Mouse (Mus musculus) right cerebral cortex, postnatal 10 days (tissue): ENCODE measurements around the gene Zbtb9.
A peak's percentile ranks its signal among the peaks of the same experiment; 100 is the strongest.
"Not testable (repeated sequence)": the region's sequence is repeated elsewhere in the genome, so short reads cannot be mapped to it uniquely, and the experiment has no call there.

Experiments used
- DNase-seq, 2 experiments: peaks; one replicate each; pipeline ENCODE4 v3.0.0; 2021; ENCODE audit warnings: low spot score in 2 of 2

Gene Zbtb9

DNA sequence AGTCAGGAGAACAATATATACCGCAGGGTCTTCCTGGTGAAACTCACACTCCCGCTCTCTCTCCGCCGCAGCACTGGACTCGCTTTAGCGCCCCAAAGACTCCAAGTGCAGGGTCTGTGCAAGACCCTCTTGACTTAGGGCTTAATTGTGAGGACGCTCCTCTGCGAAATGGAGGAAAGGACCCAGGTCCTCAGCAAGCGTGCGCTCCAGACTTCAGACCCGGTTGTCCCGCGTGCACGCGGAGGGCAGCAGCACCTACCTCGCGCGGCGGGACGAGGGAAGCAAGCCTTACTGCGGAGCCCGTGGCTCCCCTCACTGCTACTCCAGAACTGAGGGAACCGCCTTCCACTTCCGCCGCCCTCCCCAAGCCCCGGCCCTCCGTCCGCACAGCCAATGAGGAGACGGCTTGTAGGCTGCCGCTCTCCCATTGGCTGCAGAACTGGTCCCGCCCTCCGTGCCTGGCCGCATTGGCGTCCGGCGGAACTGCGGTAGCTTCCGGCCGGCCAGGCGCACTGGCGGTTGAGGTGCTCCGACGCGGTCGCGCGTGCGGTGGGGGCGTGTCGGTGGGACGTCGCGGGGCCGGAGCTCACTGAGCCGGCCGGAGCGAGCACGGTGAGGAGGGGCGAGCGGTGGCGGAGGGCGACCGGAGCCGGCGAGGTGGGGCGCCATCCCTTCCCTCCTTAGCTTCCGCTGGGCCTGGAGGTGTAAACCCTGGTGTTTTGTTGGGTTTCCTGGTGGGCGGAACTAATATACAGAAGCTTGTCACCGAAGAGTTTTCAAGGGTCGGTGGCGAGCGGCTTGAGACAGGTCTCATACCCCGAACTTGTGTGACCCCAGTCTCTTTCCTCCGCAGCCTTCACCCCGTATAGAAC, at the start of gene Zbtb9:
Gene Zbtb9, plus strand, starts transcription at position 465 of the 872 bp plus-strand sequence.
- peak; percentile 98 for DNase-seq

DNA sequence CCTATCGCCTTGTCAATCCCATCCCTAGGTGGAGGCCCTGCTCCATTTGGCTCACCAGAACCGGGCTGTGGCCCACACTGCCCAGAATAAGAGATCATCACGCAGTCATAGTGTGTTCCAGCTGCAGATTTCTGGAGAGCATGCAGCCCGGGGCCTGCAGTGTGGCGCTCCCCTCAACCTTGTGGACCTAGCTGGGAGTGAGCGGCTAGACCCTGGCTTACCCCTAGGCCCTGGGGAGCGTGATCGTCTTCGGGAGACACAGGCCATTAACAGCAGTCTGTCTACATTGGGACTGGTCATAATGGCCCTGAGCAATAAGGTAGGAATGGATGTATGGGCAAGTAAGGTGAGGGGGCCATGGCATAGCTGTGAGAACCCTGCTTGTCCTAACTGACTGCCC, 47.6 kb upstream of the Zbtb9 start:
- not testable (repeated sequence) for DNase-seq

DNA sequence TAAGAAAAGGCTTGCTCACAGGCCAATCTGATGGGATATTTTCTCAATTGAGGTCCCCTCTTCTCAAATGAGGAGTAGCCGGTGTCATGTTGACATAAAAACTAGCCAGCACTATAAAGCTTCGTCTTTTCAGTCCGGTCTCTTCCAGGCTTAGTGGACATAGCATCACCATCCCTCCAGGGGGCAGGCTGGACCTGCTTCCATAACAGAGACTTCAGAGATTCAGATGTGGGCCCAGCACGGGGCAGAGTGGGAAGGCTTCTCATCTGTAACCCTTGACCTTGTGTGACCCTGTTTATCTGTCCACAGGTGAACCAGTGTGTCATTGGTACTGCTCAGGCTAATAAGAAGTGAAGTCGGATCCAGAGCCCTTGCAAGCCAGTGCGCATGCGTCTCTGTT, 41.2 kb upstream of the Zbtb9 start:
- DNase-seq, result peak; percentile 71 to 72

DNA sequence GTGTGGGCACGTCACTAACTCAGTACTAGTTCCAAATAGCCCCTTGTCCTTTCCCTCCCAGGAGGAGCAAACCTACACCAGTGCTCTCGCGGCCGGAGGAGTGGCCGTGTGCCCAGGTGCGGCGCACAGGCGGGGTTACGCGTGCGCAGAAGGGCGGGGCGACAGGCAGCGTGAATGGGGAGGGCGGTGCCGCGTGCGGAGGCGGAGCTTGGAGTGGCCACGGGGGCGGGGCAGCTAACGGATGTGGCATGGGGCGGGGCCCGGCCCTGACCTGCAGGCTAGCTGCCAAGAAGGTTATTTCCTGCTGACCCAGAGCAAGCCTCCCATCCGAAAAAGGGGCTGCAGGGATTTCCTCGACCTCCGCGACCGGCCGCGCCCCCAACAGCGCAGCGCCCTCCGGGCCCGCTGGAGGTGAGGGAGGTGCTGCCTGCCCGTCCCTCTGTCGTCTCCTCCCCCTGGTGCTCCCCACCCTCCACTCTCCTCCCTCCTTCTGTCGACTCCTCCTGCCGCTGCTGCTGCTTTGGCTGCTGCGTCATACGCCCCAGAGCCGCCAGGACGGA, 40.0 kb upstream of the Zbtb9 start, which contains the start of gene Phf1:
Gene Phf1, plus strand, starts transcription at position 214 of the 560 bp plus-strand sequence.
- peak; percentile 95 for DNase-seq

DNA sequence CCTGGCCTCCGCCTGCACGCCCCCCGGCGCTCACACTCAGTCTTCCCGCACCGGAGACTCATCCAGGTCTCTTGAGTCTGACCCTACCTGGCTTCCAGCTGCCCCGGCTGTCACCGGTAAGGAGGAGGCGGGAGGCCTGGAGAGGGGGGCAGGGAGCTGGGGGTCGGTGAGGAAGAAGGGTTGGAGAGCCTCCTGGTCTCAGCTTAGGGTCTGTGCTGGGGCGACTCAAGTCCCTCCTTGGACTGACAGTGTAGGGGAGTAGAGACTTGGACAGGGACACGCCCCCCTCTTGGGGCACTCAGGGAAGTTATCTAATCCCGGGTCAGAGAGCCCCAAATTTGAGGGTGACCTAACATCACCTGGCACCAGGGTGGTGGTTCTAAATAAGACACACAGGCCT, 39.5 kb upstream of the Zbtb9 start:
- DNase-seq, result peak in 1 of 2 experiments; percentile 41

DNA sequence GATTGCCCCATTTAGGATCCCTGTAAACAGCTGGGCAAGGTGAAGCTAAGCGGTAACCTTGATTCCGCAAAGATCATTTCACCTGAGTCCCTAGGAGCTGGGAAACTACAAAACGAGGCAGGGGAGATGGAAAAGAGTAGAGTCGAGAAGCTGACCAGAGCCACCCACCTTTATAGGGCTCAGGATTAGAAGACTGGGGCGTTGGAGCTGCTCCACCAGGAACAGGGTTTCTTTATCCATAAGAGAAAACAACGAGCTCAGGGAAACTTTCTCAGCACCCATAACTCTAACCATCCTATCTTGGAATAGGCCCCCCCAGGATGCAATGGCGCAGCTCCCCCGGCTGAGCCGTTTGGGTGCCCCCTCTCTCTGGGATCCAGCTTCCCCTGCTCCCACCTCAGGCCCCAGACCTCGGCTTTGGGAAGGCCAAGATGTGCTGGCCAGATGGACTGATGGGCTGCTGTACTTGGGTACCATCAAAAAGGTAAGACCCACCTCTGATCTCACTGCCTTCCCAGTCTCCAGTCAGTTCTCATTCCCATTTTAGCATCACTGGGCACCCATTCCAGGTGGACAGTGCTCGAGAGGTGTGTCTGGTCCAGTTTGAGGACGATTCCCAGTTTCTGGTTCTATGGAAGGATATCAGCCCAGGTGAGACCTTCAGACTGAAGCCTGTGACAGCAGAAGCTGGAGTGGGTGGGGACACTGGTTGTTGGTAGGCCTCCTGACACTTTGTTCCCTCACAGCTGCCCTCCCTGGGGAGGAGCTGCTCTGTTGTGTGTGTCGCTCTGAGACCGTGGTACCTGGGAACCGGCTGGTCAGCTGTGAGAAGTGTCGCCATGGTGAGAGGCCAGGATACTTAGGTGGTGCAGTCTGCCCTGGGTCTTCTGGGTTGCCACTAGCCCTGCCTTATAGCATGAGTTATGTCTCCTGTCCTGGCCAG, 38.8 kb upstream of the Zbtb9 start:
- DNase-seq, result no peak

DNA sequence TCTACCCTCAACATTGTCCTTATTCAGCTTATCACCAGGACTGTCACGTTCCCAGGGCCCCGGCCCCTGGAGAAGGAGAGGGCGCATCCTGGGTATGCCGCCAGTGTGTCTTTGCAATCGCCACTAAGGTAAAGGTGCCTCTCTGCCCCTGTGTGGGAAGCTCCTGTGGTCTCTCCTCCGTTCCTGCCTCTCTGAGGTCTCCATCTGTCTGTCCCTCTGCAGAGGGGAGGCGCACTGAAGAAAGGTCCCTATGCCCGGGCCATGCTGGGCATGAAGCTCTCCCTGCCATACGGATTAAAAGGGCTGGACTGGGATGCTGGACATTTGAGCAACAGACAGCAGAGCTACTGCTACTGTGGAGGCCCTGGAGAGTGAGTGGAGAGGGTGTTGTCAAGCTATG, 37.9 kb upstream of the Zbtb9 start:
- peak in 1 of 2 experiments; percentile 32 for DNase-seq

DNA sequence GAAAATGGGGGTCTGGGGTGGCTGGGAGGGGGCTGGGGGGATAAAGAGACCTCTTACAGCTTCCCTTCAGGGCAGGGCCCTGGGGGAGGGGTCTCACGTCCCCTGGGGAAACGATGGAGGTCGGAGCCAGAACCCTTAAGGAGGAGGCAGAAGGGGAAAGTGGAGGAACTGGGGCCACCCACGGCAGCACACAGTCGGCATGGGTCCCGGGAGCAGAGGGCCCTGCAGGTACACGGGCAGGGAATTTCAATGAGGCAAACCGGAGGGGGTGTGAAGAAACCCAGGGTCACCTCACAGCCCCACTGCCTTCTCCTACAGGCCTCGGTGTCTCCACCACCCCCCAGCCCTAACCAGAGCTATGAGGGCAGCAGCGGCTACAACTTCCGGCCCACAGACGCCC, 36.5 kb upstream of the Zbtb9 start:
- peak; percentile 25 to 35 for DNase-seq

DNA sequence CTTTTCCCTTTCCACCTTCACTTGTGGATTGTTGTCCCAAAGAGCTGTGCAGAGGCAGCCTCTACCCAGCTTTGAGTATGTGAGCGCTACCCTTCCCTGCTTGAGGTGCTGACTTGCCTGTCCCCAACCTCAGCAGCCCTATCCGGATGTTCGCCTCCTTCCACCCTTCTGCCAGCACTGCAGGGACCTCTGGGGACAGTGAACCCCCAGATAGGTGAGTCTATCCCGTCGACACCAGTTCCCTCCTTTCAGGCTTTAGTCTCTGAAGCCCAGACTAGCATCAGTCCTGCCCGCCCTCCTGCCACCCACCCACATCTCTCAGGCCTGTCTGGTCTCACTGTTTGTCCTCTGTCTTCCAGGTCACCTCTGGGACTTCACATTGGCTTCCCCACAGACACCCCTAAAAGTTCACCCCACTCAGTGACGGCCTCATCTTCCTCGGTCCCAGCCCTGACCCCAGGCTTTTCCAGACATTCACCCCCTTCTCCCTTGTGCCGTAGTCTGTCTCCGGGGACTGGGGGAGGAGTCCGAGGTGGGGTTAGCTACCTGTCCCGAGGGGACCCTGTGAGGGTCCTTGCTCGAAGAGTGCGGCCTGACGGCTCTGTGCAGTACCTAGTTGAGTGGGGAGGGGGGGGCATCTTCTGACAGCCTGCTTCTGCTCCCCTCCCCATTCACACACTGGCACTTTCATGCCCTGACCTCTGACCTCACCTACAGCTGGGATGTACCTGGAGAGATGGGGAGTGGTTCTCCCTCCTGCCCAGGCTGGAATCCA, 35.9 kb upstream of the Zbtb9 start:
- DNase-seq, result peak; percentile 27 to 44

DNA sequence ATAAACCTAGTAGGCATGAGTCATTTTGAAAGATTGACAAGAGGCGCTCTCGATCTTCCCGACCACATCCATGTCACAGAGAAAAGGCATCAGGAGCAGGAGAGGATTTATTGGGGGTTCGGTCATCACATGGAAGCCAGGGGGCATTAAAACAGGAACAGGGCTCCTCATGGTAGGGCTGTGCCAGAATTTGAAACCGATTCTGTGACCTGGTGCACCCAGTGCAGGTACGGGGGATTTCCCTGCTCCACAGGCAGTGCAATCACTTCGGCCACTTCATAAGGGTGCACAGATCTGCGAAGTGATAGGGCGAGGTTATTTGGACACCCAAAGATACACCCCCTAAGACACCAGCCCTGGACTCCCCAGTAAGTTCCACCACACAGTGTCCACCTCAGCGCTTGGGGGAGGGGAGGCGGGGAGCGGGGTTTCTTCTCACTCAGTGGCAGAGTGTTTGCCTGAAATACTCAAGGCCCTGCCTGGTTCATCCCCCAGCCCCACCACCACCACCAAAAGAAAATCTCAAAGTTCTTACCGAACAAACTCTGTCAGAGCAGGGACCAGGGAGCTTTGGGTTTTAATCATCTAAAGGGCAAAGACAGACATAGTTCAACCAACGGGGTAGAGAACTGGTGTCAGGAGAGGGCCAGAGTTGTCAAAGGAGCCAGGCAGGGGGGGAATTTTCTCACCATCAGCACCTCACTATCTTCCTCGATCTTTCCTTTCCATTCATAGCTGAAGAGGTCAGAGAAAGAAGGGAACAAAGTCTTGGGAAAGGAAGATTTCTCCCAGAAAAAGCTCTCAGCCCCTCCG, 34.9 kb upstream of the Zbtb9 start:
- DNase-seq, result peak; percentile 28 to 36

DNA sequence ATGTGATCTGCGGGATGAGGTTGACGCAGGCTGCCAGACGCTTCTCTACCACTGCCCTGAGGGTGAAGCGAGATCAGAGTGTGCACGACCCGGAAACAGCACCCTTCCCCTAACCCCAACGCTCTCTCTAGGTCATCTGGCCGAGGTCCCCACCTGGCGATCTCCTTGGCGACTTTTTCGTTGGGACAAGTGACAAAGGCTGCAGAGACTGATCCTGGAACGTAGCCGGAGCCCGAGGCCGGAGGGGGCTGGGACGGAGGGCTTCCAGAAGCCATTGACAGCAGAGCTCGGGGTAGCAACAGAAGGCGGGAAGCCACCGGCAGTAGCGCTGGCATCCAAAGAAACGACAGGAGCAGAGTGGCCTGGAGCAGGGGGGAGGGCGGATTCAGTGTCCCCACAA, 34.2 kb upstream of the Zbtb9 start:
- peak; percentile 49 to 69 for DNase-seq

DNA sequence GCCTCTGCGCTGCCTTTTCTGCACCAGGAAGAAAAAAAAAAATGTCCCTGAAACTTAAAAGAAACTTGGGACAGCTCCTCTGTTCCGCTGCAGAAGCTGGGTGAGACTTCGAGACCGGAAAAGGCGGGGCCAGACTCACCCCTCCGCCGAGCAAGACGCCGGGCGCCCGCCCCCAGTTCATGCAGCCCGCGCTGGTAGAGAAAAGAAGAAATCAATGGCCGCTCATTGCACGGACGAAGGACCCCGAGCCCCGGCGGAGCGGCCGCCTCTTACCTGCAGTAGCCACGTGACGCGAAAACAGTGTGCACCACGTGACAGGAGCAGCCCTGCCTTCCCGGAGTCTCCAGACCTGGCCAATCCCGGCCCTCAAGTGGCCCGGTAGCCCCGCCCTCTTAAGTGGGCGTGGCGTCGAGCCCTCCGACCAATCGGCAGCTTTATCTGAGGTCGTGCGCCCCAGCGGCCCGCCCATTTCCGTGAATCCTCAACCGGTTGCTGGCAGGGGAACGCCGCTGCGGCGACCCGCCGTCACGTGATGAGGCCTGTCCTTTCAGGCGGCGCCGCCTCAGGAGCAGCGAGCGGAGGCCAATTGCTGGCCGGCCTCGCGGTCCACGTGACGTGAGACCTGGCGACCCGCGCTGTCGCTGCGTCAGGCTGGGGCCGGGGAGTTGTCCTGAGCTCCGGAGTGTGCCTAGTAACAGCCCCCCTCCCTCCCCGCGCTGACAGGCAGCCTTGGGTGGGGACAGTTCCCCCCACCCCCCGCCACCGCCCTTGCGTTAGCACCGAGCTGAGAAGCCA, 33.6 kb upstream of the Zbtb9 start, which contains the start of gene Cuta:
Gene Cuta, minus strand, starts transcription at position 392 of the 795 bp plus-strand sequence.
- DNase-seq, result peak; percentile 100

DNA sequence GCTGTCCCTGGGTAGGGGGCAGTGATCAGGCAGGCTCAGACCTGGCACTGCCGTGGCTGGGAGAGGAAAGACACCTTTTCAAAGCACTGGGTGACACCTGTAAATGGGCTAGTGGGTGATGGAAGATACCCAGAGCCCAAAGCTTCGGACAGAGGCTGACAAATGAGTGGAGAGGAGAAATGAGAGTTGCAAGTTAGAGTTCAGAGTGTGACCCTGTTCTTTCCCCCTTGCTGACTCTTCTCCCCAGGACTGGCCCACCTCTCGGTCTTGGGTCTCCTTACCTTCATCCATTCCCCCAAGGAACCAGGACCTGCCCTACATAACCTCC, 33.0 kb upstream of the Zbtb9 start:
- DNase-seq, result peak in 1 of 2 experiments; percentile 28

DNA sequence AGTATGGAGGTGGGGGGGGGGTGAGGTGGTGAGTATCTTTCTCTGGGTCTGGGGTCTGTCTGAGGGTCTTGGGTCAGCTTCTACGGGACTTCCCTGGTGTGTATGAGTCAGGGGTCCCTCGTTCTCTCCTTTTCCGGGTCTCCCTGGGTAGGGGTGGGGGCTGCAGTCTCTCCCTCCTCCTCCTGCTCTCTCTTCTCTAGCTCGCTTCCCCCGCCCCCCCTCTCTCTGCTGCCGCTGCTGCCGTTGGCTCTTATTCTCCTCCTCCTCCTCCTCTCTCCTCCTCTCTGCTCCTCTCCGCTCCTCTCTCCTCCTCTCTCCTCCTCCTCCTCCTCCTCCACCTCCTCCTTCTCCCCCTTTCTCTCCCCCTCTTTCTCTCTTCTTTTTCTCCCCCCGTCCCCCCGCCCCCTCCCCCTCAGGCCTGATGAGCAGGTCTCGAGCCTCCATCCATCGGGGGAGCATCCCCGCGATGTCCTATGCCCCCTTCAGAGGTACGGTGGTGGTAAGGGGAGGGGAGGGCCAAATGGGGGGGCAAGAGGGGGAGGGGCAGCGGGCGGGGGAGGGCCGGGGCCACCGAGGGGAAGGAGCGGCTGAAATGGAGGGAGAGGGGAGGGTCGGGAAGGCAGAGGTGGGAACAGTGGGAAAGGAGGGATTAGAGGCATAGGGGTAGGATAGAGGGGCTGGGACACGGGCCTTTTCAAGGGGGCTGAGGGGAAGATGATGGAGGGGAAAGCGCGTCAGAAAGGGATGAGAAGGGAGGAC, 31.8 kb upstream of the Zbtb9 start, which contains the start of gene Syngap1:
Gene Syngap1, plus strand, starts transcription at position 223 of the 759 bp plus-strand sequence.
- peak; percentile 83 to 86 for DNase-seq

DNA sequence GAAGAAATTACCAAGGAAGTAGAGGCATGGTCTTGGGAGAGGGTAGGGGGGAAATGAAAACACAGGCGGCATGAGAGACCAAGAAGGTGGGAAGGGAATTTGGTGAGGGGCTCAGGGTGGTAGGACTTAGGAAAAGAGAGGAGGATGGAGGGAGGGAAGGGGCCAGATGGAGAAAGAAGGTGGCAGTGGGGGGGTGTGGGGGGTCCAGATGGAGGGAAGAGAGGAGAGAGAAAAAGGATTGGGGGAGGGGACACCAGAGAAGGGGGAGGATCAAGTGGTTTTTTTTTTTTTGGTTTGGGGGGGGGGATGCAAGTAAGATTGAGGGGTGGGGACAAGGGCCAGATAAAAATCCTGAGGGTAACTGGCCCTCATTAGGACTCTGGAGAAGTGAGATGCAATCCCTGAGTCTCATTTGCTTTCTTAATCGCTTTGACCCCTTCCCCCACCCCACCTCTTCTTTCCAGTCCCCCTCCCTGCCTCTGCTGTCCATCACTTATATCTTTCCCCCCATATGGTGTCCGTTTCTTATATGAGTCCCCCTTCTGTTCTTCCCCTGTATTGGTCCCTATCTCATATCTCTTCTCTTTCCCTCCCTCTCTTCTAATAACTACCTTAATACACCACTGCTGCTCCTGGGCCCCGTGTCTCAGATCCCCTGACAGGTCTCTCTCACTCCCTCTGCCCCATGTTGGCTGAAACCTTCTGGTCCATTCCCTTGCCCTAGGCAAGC, 31.0 kb upstream of the Zbtb9 start:
- peak in 1 of 2 experiments; percentile 39 for DNase-seq

DNA sequence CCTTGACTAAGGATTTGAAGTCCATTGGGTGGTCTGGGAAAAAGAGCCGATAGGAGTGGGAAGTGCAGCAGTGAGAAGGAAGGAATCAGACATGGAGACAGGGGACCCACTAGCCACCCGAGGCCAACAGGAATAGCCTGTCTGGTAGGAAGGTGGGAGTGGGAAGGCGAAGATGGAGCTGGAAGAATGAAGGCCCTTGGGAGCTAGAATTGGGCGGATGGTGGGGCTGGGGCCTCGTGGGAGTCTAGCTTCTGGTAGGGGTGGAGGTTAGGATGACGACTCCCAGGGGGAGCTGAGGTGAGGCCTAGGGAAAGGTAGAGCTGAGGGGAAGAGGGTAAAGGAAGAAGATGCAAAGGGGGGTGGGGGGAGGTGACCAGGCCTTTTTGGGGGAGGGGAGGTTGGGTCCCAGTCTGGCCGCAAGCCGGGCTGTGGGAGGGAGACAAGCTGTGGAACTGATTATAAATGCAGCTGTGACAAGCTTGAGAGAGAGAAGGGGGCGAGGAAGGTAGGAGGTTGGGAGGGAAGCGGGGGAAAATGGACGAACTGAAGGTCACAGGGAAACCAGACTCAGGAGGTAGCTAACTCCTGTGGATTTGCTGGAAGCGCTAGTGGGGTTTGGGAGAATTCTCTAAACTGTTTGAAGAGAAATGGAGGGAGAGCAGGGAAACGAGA, 27.0 kb upstream of the Zbtb9 start:
- DNase-seq, result peak; percentile 59 to 68

DNA sequence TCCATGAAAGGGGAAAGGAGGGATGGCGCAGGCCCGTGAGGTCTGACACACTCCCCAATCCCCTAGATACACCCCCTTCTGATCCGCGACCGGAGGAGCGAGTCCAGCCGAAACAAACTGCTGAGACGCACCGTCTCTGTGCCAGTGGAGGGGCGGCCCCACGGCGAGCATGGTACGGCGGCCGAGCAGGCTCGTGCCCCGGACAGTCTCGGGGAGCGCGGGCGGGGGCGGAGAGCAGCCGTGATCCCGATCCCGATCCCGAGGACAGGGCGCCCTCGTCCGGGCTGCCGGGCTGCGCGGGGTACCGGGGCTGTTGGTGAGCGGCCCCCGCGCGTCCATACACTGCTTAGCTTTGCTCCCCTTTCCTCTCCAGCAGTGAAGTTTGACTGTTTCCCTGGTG, 26.4 kb upstream of the Zbtb9 start:
- DNase-seq, result peak; percentile 84 to 85
